Mouse (Mus musculus): ENCODE results near the gene Pias4.

DNA sequence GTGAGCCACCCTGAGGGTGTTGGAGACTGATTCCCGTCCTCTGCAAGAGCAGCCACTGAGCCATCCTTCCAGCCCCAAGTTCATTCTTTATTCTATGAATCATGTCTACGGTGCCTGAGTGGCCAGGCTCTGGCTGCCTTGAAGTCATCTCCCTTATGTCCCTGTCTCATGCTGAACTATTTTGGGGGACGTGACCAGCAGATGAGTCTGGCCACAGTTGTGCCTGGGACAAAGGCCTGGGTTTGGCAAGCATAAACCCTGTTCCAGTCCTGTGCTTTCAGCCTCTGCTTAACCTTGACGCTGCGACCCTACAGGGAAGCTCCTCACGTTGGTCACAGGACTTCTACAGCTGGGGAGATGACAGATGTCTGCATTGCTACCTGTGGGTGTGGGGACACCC lies 29.6 kb upstream of the Pias4 start:
- no peak for TF ChIP-seq CTCF (IDR thresholded peaks at IDR 0.05 in 2 of 3, conservative IDR thresholded peaks at IDR 0.05 in 1 of 3; ENCODE audit: control insufficient read depth in 1 of 3, insufficient read depth in 1 of 3, low read depth in 2 of 3, low read length in 3 of 3, poor library complexity in 1 of 3, severe bottlenecking in 1 of 3)
- no peak for TF ChIP-seq CHD1 (IDR thresholded peaks at IDR 0.05; ENCODE audit: low read depth, low read length)
- TF ChIP-seq POLR2A (IDR thresholded peaks at IDR 0.05; ENCODE audit: control insufficient read depth in 1 of 2, insufficient read depth in 1 of 2, low read depth in 1 of 2, low read length in 2 of 2, poor library complexity in 1 of 2): no peak
- TF ChIP-seq MAX (IDR thresholded peaks at IDR 0.05; ENCODE audit: low read length): no peak

All from MEL (cell line).